Mouse (Mus musculus) CH12.LX (cell line): ENCODE results near the gene Tmem63b.

Experiments used
- CTCF ChIP-seq, 2 experiments: IDR thresholded peaks in 1 of 2; conservative IDR thresholded peaks in 1 of 2; 2 replicates each; pipeline ENCODE4 v1.5.1; 2011 to 2012; ENCODE audit warnings: low read depth in 2 of 2, low read length in 2 of 2, improper control_type of control experiment in 1 of 2, inconsistent platforms in 1 of 2, mild to moderate bottlenecking in 1 of 2, moderate library complexity in 1 of 2
- EP300 ChIP-seq: IDR thresholded peaks from 2 replicates; pipeline ENCODE4 v1.6.1; 2011; ENCODE audit warnings: low read length, improper control_type of control experiment
- GABPA ChIP-seq: IDR thresholded peaks from 2 replicates; pipeline ENCODE4 v1.6.1; 2012; ENCODE audit warnings: low read depth, low read length, improper control_type of control experiment, inconsistent platforms; ENCODE audit not compliant: insufficient replicate concordance
- IRF4 ChIP-seq: IDR thresholded peaks from 2 replicates; pipeline ENCODE4 v1.6.1; 2014; ENCODE audit warnings: low read depth, mild to moderate bottlenecking, inconsistent platforms, low read length, improper control_type of control experiment
- JUND ChIP-seq: conservative IDR thresholded peaks from 2 replicates; pipeline ENCODE4 v1.6.1; 2011; ENCODE audit warnings: low read depth, low read length, improper control_type of control experiment
- KAT2A ChIP-seq: IDR thresholded peaks from 2 replicates; pipeline ENCODE4 v1.6.1; 2012; ENCODE audit warnings: low read length, improper control_type of control experiment, inconsistent platforms; ENCODE audit not compliant: insufficient replicate concordance
- MAX ChIP-seq: IDR thresholded peaks from 2 replicates; pipeline ENCODE4 v1.6.1; 2011; ENCODE audit warnings: low read length, improper control_type of control experiment
- MEF2A ChIP-seq: IDR thresholded peaks from 2 replicates; pipeline ENCODE4 v1.6.1; 2014; ENCODE audit warnings: low read depth, mild to moderate bottlenecking, inconsistent platforms, low read length, improper control_type of control experiment, borderline replicate concordance
- NELFE ChIP-seq: IDR thresholded peaks from 2 replicates; pipeline ENCODE4 v1.6.1; 2011; ENCODE audit warnings: low read depth, low read length, improper control_type of control experiment
- NRF1 ChIP-seq: IDR thresholded peaks from 2 replicates; pipeline ENCODE4 v1.6.1; 2014; ENCODE audit warnings: low read depth, mild to moderate bottlenecking, inconsistent platforms, low read length, improper control_type of control experiment, moderate library complexity
- POLR2A ChIP-seq: IDR thresholded peaks from 2 replicates; pipeline ENCODE4 v1.6.1; 2011; ENCODE audit warnings: low read depth, mild to moderate bottlenecking, improper control_type of control experiment, low read length
- POLR2AphosphoS2 ChIP-seq: IDR thresholded peaks from 2 replicates; pipeline ENCODE4 v1.6.1; 2011; ENCODE audit warnings: low read depth, low read length, improper control_type of control experiment
- RCOR1 ChIP-seq: conservative IDR thresholded peaks from 2 replicates; pipeline ENCODE4 v1.6.1; 2012; ENCODE audit warnings: low read depth, mild to moderate bottlenecking, inconsistent platforms, low read length, improper control_type of control experiment

GRCm38 (mm10) chr17:45612921-45613320 is 73.8 kb downstream of the Tmem63b start:
- no peak for TF ChIP-seq CTCF (conservative IDR thresholded peaks at IDR 0.05 in 1 of 2, IDR thresholded peaks at IDR 0.05 in 1 of 2; ENCODE audit: low read depth in 2 of 2, low read length in 2 of 2)
- TF ChIP-seq NELFE, result no peak
- no peak for TF ChIP-seq POLR2AphosphoS2
- TF ChIP-seq POLR2A, result no peak
- no peak for TF ChIP-seq JUND
- no peak for TF ChIP-seq IRF4
- TF ChIP-seq MEF2A, result no peak
- no peak for TF ChIP-seq GABPA
- TF ChIP-seq KAT2A, result no peak
- TF ChIP-seq NRF1, result no peak
- TF ChIP-seq RCOR1, result no peak
- TF ChIP-seq MAX, result no peak
- TF ChIP-seq EP300, result no peak
